Mouse (Mus musculus): Measurements from ENCODE around the gene Ccl3. TPM values are rescaled to one million over a fixed set of nuclear protein-coding genes. Genes with fewer than 3 reads are reported as not detected.

Gene Ccl3
- total and polyA plus RNA-seq, 3 experiments: 0.92 TPM; not detected in 2

DNA sequence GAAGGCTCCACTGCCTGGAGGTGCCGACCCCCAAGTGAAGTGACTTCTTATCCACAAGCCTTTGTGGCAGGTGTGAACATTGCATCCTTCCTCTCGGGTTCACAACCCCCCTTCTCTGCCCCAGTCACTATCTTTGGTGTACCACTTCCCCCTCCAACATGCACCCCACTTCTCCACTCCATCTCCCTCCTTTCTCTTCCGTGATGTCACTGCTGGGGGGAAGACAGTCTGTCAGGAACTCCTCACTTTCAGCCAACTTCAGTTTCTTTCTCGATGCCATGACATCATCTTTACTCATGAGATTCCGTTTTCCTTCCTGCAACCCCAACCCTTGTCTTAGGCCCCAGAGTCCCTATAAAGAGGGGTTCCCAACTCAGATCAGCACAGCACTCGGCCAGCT is 13.0 kb upstream of the Ccl3 start, which contains the start of gene Ccl4:
TSS of gene Ccl4 (plus strand) at position 381 of the 400 bp plus-strand sequence.
- Histone ChIP-seq H3K4me3 (no peak within 1 kb of the TSS), H3K27ac (no peak within 1 kb of the TSS), H3K79me2 (replicated peaks; ENCODE audit: control insufficient read depth, insufficient read depth, low read length) (no peaks in the 10 kb centered on the region), H3K36me3 (ENCODE audit: control insufficient read depth, insufficient read depth, low read length) (no peaks in the 10 kb centered on the region), H3K4me1 (ENCODE audit: control insufficient read depth, insufficient read depth, low read length) (no peaks in the 10 kb centered on the region), H3K27me3 (ENCODE audit: control insufficient read depth, insufficient read depth, low read length) (no peaks in the 10 kb centered on the region), H3K9ac (ENCODE audit: low read depth, low read length) (no peak within 1 kb of the TSS)
- WGBS: 57% methylated on average over 6 of the region's 6 CpGs
- intact Hi-C loops (cut with DNase I): no loop called here
- TF ChIP-seq POLR2A (IDR thresholded peaks at IDR 0.05; ENCODE audit: insufficient read depth, low read depth, low read length) (no peak), EP300 (IDR thresholded peaks at IDR 0.05; ENCODE audit: insufficient read depth, low read depth, low read length) (no peak), CTCF (IDR thresholded peaks at IDR 0.05) (no peak)
- DNase-seq: no peak

DNA sequence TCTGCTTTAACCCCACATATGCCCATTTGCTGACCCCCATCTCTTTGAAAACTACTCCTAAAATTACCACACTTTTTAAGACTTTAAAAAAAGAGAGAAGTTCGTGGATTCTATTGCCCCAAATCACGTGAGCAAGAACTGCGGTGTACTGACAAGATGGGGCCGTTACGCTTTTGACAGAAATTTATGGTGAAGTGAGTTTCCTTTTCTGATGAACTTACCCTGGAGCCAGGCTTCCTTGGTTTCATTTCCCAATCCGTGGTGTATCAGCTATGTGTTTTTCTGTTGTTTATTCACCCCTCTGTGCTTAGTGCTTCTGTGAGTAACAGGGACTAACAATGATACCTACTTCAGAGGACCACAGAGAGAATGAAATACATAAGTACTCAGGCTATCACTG is 9.6 kb upstream of the Ccl3 start:
- no peaks in the 10 kb centered on the region for H3K79me2 ChIP-seq (replicated peaks; ENCODE audit: control insufficient read depth, insufficient read depth, low read length)
- H3K27me3 ChIP-seq (ENCODE audit: control insufficient read depth, insufficient read depth, low read length): no peaks in the 10 kb centered on the region
- intact Hi-C loops (cut with DNase I): no loop called here
- TF ChIP-seq EP300 (IDR thresholded peaks at IDR 0.05; ENCODE audit: insufficient read depth, low read depth, low read length) (no peak), POLR2A (IDR thresholded peaks at IDR 0.05; ENCODE audit: insufficient read depth, low read depth, low read length) (no peak), CTCF (IDR thresholded peaks at IDR 0.05) (no peak)
- H3K9ac ChIP-seq (ENCODE audit: low read depth, low read length): no peak overlapping the region
- no peak for DNase-seq
- no peak overlapping the region for H3K27ac ChIP-seq
- H3K4me3 ChIP-seq: no peak overlapping the region
- no peaks in the 10 kb centered on the region for H3K4me1 ChIP-seq (ENCODE audit: control insufficient read depth, insufficient read depth, low read length)
- no peaks in the 10 kb centered on the region for H3K36me3 ChIP-seq (ENCODE audit: control insufficient read depth, insufficient read depth, low read length)
- WGBS: 72% methylated on average over 6 of the region's 6 CpGs

DNA sequence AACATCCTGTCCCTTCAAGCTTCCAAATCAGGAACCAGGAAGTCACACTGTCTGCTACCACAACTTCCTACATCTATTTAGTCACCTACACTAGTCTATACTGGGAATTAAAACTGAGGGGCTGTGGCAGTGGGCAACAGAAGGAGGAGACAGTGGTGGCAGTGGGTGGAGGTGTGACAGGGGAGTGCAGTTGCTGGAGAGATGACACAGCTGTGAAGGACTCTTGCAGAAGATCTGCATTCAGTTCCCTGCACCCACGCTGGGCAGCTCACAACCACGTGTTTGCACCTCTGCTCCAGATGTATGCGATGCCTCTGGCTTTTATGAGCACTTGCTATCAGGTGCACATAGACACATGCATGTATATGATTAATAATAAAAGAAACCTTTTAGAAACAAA is 8.4 kb upstream of the Ccl3 start:
- no peak overlapping the region for H3K9ac ChIP-seq (ENCODE audit: low read depth, low read length)
- TF ChIP-seq EP300 (IDR thresholded peaks at IDR 0.05; ENCODE audit: insufficient read depth, low read depth, low read length) (no peak), POLR2A (IDR thresholded peaks at IDR 0.05; ENCODE audit: insufficient read depth, low read depth, low read length) (no peak)
- WGBS: 85% methylated on average over 3 of the region's 3 CpGs
- H3K27me3 ChIP-seq (ENCODE audit: control insufficient read depth, insufficient read depth, low read length): no peaks in the 10 kb centered on the region
- no peak overlapping the region for H3K27ac ChIP-seq
- intact Hi-C loops (cut with DNase I): no loop called here
- no peaks in the 10 kb centered on the region for H3K36me3 ChIP-seq (ENCODE audit: control insufficient read depth, insufficient read depth, low read length)
- no peaks in the 10 kb centered on the region for H3K79me2 ChIP-seq (replicated peaks; ENCODE audit: control insufficient read depth, insufficient read depth, low read length)
- no peaks in the 10 kb centered on the region for H3K4me1 ChIP-seq (ENCODE audit: control insufficient read depth, insufficient read depth, low read length)
- no peak overlapping the region for H3K4me3 ChIP-seq
- no peak for DNase-seq

DNA sequence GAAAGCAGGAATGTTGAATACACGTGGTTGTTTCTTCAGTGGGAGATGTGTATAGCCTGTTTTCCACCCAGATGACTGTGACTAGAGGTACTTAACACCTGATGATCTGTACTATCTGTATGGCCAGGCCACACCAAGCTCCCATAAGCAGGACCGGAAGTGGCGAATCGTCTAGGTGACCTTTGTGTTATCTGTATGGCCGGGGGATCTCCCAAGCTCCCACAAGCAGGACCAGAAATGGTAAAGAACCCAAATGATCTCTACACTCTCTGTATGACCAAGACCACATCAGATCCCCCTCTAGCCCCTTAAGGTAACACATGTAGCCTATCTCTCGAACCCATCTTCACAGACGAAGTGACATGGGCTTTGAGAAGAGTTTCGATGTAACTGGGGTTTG is 5.5 kb upstream of the Ccl3 start:
- Histone ChIP-seq H3K4me1 (ENCODE audit: control insufficient read depth, insufficient read depth, low read length) (no peaks in the 10 kb centered on the region), H3K36me3 (ENCODE audit: control insufficient read depth, insufficient read depth, low read length) (no peaks in the 10 kb centered on the region), H3K27me3 (ENCODE audit: control insufficient read depth, insufficient read depth, low read length) (no peaks in the 10 kb centered on the region), H3K27ac (no peak overlapping the region), H3K79me2 (replicated peaks; ENCODE audit: control insufficient read depth, insufficient read depth, low read length) (no peaks in the 10 kb centered on the region), H3K4me3 (no peak overlapping the region), H3K9ac (ENCODE audit: low read depth, low read length) (no peak overlapping the region)
- whole genome bisulfite sequencing: 80% methylated on average over 8 of the region's 8 CpGs
- intact Hi-C loops (cut with DNase I): no loop called here
- TF ChIP-seq CTCF (IDR thresholded peaks at IDR 0.05) (no peak), POLR2A (IDR thresholded peaks at IDR 0.05; ENCODE audit: insufficient read depth, low read depth, low read length) (no peak), EP300 (IDR thresholded peaks at IDR 0.05; ENCODE audit: insufficient read depth, low read depth, low read length) (no peak)
- no peak for DNase-seq

DNA sequence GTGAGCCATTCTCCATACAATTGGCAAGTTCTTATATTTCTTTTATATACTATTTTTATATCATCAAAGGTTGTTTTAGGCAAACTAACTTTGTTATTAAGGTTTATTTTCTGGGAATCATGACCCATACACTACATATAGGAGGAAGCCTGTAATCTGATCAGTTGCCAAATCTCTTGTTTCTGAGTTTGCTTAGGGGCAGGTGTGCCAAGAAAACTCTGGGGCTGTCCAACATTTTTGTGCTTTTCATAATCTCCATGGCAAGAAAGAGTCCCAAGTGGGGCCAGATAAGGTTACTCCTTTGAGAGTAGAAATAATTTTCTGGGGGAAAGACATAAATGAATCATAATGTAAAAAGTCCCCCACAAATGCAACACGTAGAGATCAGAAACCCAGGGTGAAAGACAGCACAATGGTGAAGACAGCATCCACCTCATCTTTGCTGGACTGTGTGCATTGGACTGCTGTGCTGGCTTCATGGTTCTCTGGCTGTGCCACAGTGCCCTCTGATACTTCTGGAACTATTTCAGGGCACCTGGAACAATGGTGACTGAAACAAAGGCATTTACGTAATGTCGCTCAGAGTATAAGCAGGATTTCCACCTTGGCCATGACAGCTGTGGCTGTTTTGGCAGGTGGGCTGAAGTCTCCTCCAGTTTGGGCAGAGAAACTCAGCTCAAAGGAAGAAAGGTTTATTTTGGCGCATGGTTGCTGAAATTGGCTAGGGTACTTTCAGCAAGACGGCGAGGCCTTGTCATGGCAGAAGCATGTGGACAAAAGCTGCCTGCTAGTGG is 2.6 kb downstream of the Ccl3 start:
- Histone ChIP-seq H3K4me1 (ENCODE audit: control insufficient read depth, insufficient read depth, low read length) (no peaks in the 10 kb centered on the region), H3K27me3 (ENCODE audit: control insufficient read depth, insufficient read depth, low read length) (no peaks in the 10 kb centered on the region), H3K9ac (ENCODE audit: low read depth, low read length) (no peak overlapping the region), H3K36me3 (ENCODE audit: control insufficient read depth, insufficient read depth, low read length) (no peaks in the 10 kb centered on the region), H3K27ac (no peak overlapping the region), H3K4me3 (no peak overlapping the region), H3K79me2 (replicated peaks; ENCODE audit: control insufficient read depth, insufficient read depth, low read length) (no peaks in the 10 kb centered on the region)
- DNase-seq: no peak
- intact Hi-C loops (cut with DNase I): no loop called here
- WGBS: 80% methylated on average over 6 of the region's 6 CpGs
- TF ChIP-seq EP300 (IDR thresholded peaks at IDR 0.05; ENCODE audit: insufficient read depth, low read depth, low read length) (no peak), POLR2A (IDR thresholded peaks at IDR 0.05; ENCODE audit: insufficient read depth, low read depth, low read length) (no peak), CTCF (IDR thresholded peaks at IDR 0.05) (no peak)

DNA sequence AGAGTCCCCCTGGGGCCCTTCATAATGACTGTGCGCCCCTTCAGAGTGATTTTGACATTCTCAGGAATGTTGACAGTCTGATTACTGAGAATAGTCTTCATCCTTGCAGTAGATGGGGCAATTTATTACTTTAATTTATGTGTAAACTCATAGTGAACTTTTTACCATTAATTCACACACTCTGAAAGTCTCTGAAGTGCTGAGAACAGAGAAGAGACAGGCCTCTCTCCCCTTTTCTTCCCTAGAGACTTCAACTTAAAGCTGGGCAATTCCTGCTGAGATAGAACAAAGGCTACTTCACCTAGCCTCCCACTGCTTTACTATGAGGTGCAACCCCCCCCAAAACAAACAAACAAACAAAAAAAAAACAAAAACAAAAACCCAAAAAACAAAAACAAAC is 3.6 kb downstream of the Ccl3 start, which contains the start of gene Rpl9-ps1:
TSS of gene Rpl9-ps1 (minus strand) at position 101 of the 400 bp plus-strand sequence.
- no peaks in the 10 kb centered on the region for H3K79me2 ChIP-seq (replicated peaks; ENCODE audit: control insufficient read depth, insufficient read depth, low read length)
- H3K4me3 ChIP-seq: no peak within 1 kb of the TSS
- H3K27ac ChIP-seq: no peak within 1 kb of the TSS
- no peaks in the 10 kb centered on the region for H3K27me3 ChIP-seq (ENCODE audit: control insufficient read depth, insufficient read depth, low read length)
- no peak for DNase-seq
- 88% methylated on average over 1 of the region's 1 CpGs for WGBS
- H3K4me1 ChIP-seq (ENCODE audit: control insufficient read depth, insufficient read depth, low read length): no peaks in the 10 kb centered on the region
- intact Hi-C loops (cut with DNase I): no loop called here
- H3K9ac ChIP-seq (ENCODE audit: low read depth, low read length): no peak within 1 kb of the TSS
- TF ChIP-seq EP300 (IDR thresholded peaks at IDR 0.05; ENCODE audit: insufficient read depth, low read depth, low read length): no peak
- no peak for TF ChIP-seq POLR2A (IDR thresholded peaks at IDR 0.05; ENCODE audit: insufficient read depth, low read depth, low read length)
- no peak for TF ChIP-seq CTCF (IDR thresholded peaks at IDR 0.05)
- no peaks in the 10 kb centered on the region for H3K36me3 ChIP-seq (ENCODE audit: control insufficient read depth, insufficient read depth, low read length)

All from heart, adult 2 months (tissue).